Mouse (Mus musculus) spleen, embryonic (tissue): ENCODE measurements around the gene Stard9.

ENCODE experiments used
- CTCF ChIA-PET: fragments of 350-600 bp; sonication (Branson Sonifier 250); formaldehyde crosslinking; loops from one replicate; lab custom pipeline; 2022; lab: Charles Lee

Gene Stard9

GRCm38 (mm10) chr2:120723621-120724020 lies 94.7 kb downstream of the Stard9 start:
- CTCF ChIA-PET: no interaction called here

- CTCF ChIA-PET: no interaction called here
Observed at GRCm38 (mm10) chr2:120724176-120724575, 95.3 kb downstream of the Stard9 start.

GRCm38 (mm10) chr2:120729775-120730585 lies 101.1 kb downstream of the Stard9 start:
- CTCF ChIA-PET: no interaction called here

- CTCF ChIA-PET: no interaction called here
Observed at GRCm38 (mm10) chr2:120730639-120731166, 101.8 kb downstream of the Stard9 start.

- CTCF ChIA-PET: no interaction called here
Observed at GRCm38 (mm10) chr2:120731167-120731862, 102.4 kb downstream of the Stard9 start.

GRCm38 (mm10) chr2:120731877-120732530 lies 103.1 kb downstream of the Stard9 start:
- CTCF ChIA-PET: no interaction called here

GRCm38 (mm10) chr2:120745496-120745895 lies 116.6 kb downstream of the Stard9 start:
- CTCF ChIA-PET: no interaction called here

- CTCF ChIA-PET: no interaction called here
Observed at GRCm38 (mm10) chr2:120748041-120748440, 119.1 kb downstream of the Stard9 start.

- CTCF ChIA-PET: no interaction called here
Observed at GRCm38 (mm10) chr2:120761922-120762321, 133.0 kb downstream of the Stard9 start.

- CTCF ChIA-PET: no interaction called here
Observed at GRCm38 (mm10) chr2:120770265-120770935, 141.5 kb downstream of the Stard9 start.
